8 mouse cellular contexts compared by ENCODE assay signal in genomic region chr16:4541033-4541432, GRCm38 (mm10). TPM values are rescaled to one million over a fixed set of nuclear protein-coding genes. Genes with fewer than 3 reads are reported as not detected.
DNase-seq lines count a peak whose midpoint lies in the region; ATAC-seq and TF ChIP-seq lines count a peak whose summit lies in the region.

No protein-coding gene starts in this region.

- DNase-seq in lung, embryonic 14.5 days = no peak
- no peak for DNase-seq in lung, postnatal 4 days
- no peak for DNase-seq in limb, embryonic 11.5 days (ENCODE audit: low spot score)
- no peak for DNase-seq in left cerebral cortex, adult 8-10 months (ENCODE audit: low spot score in 2 of 2)
- no peak for DNase-seq in layer of hippocampus, postnatal 10 days (ENCODE audit: low spot score in 2 of 2)
- DNase-seq in gastrocnemius, postnatal 10 days = no peak

- TF ChIP-seq POLR2A in embryonic fibroblast, embryonic 13.5 days (IDR thresholded peaks at IDR 0.05; ENCODE audit: low read depth, low read length) = no peak

- TF ChIP-seq CTCF in lung, embryonic 14.5 days (IDR thresholded peaks at IDR 0.05; ENCODE audit: low read depth) = no peak
- TF ChIP-seq CTCF in embryonic fibroblast, embryonic 13.5 days (IDR thresholded peaks at IDR 0.05; ENCODE audit: borderline replicate concordance, insufficient read depth, low read length) = no peak

- 0 out of 2 replicates have a peak, but pooled peaks have one; percentile 1 for ATAC-seq in lung, embryonic 14.5 days (ENCODE audit: insufficient read depth)
- ATAC-seq in limb, embryonic 11.5 days (ENCODE audit: insufficient number of reproducible peaks, low FRiP score, low TSS enrichment, low read depth) = no peak
- ATAC-seq in neural tube, embryonic 14.5 days (ENCODE audit: low read depth) = no peak

- 49% methylated on average over 4 of the region's 4 CpGs for WGBS in lung, embryonic 14.5 days
- 64% methylated on average over 4 of the region's 4 CpGs for WGBS in limb, embryonic 11.5 days
- 62% methylated on average over 4 of the region's 4 CpGs for WGBS in neural tube, embryonic 14.5 days

- H3K9me3 ChIP-seq in lung, embryonic 14.5 days (ENCODE audit: low read depth, low read length) = no peaks in the 10 kb centered on the region
- no peaks in the 10 kb centered on the region for H3K9me3 ChIP-seq in limb, embryonic 11.5 days (ENCODE audit: control insufficient read depth, low read length)
- no peaks in the 10 kb centered on the region for H3K9me3 ChIP-seq in neural tube, embryonic 14.5 days (ENCODE audit: control insufficient read depth, low read length)

- H3K4me1 ChIP-seq in lung, embryonic 14.5 days (ENCODE audit: insufficient read depth) = no peaks in the 10 kb centered on the region
- peaks cover 4% of the 10 kb centered on the region; the same call in 1 of the 2 replicates for H3K4me1 ChIP-seq in embryonic fibroblast, embryonic 13.5 days (ENCODE audit: control insufficient read depth, insufficient read depth, low read length)
- no peaks in the 10 kb centered on the region for H3K4me1 ChIP-seq in limb, embryonic 11.5 days (ENCODE audit: control insufficient read depth, insufficient read depth, low read length)
- no peaks in the 10 kb centered on the region; the same call in 1 of the 2 replicates for H3K4me1 ChIP-seq in neural tube, embryonic 14.5 days (ENCODE audit: control insufficient read depth, insufficient read depth, low read length)

- peaks cover 17% of the 10 kb centered on the region; the same call in 1 of the 2 replicates for H3K36me3 ChIP-seq in lung, embryonic 14.5 days (ENCODE audit: insufficient read depth)
- peaks cover 6% of the 10 kb centered on the region; the same call in 1 of the 2 replicates for H3K36me3 ChIP-seq in limb, embryonic 11.5 days (ENCODE audit: control insufficient read depth, insufficient read depth, low read length)
- no peaks in the 10 kb centered on the region for H3K36me3 ChIP-seq in neural tube, embryonic 14.5 days (ENCODE audit: control insufficient read depth, insufficient read depth, low read length)

- H3K9ac ChIP-seq in lung, embryonic 14.5 days = peak overlapping the region; percentile 57
- no peak overlapping the region; the same call in 1 of the 2 replicates for H3K9ac ChIP-seq in limb, embryonic 11.5 days (ENCODE audit: low read length)
- H3K9ac ChIP-seq in neural tube, embryonic 14.5 days (replicated peaks; ENCODE audit: low read depth, low read length) = peak overlapping the region; percentile 46; the same call in 1 of the 2 replicates

- peak overlapping the region; percentile 49 for H3K4me3 ChIP-seq in lung, embryonic 14.5 days (ENCODE audit: low read depth, low read length)
- peak overlapping the region; percentile 53 for H3K4me3 ChIP-seq in embryonic fibroblast, embryonic 13.5 days (ENCODE audit: insufficient read depth, low read length)
- H3K4me3 ChIP-seq in limb, embryonic 11.5 days (ENCODE audit: low read depth, low read length) = peak overlapping the region; percentile 45
- H3K4me3 ChIP-seq in neural tube, embryonic 14.5 days (ENCODE audit: low read depth, low read length) = peak overlapping the region; percentile 45

- no peak overlapping the region for H3K27ac ChIP-seq in lung, embryonic 14.5 days (ENCODE audit: low read depth)
- no peak overlapping the region for H3K27ac ChIP-seq in embryonic fibroblast, embryonic 13.5 days (ENCODE audit: insufficient read depth, low read length)
- no peak overlapping the region for H3K27ac ChIP-seq in limb, embryonic 11.5 days (replicated peaks; ENCODE audit: low read depth, low read length)
- no peak overlapping the region for H3K27ac ChIP-seq in neural tube, embryonic 14.5 days (ENCODE audit: low read depth, low read length)

- peak overlapping the region; percentile 64 for H3K4me2 ChIP-seq in lung, embryonic 14.5 days
- peak overlapping the region; percentile 40 for H3K4me2 ChIP-seq in limb, embryonic 11.5 days (ENCODE audit: low read depth, severe bottlenecking)
- peak overlapping the region; percentile 52 for H3K4me2 ChIP-seq in neural tube, embryonic 14.5 days (ENCODE audit: low read depth, low read length)

- H3K27me3 ChIP-seq in lung, embryonic 14.5 days (ENCODE audit: insufficient read depth, low read length) = no peaks in the 10 kb centered on the region
- no peaks in the 10 kb centered on the region for H3K27me3 ChIP-seq in limb, embryonic 11.5 days (ENCODE audit: control insufficient read depth, insufficient read depth, low read length)
- no peaks in the 10 kb centered on the region for H3K27me3 ChIP-seq in neural tube, embryonic 14.5 days (ENCODE audit: control insufficient read depth, insufficient read depth, low read length)

RNA-seq across cellular contexts. Expression of gene Srl, which starts 0.6 kb away (rescaled TPM):
- 18.4 and 20.7 TPM in 2 replicates for polyA plus RNA-seq in lung, embryonic 14.5 days (2014; fragmentation: Nextera tagmentation; extraction: Ambion mirVana)
- polyA plus RNA-seq in embryonic fibroblast, embryonic 13.5 days (2011; ENCODE audit: insufficient read length, low read depth, missing spikeins) = 3.9 and 5.9 TPM in 2 replicates
- polyA plus RNA-seq in limb, embryonic 11.5 days (2014; fragmentation: Nextera tagmentation; extraction: Ambion mirVana) = 29.7 and 31.8 TPM in 2 replicates
- 22.7 and 30.7 TPM in 2 replicates for polyA plus RNA-seq in neural tube, embryonic 14.5 days (2014; fragmentation: Nextera tagmentation; extraction: Ambion mirVana)
- 1 to 10 TPM; 3.6 to 7.4 (median 5.1) TPM for total RNA-seq in left cerebral cortex, adult 8-10 months (2022)
- 10 to 100 TPM; 25.4 to 25.7 TPM for total RNA-seq in layer of hippocampus, postnatal 10 days (2021)
- 1,000 to 10,000 TPM; 1,275 to 1,445 TPM for total RNA-seq in gastrocnemius, postnatal 10 days (2021)

RNA-seq across cellular contexts. Expression of gene Tfap4, which starts 18.6 kb away (rescaled TPM):
- 23.0 and 24.1 TPM in 2 replicates for polyA plus RNA-seq in lung, embryonic 14.5 days (2014; fragmentation: Nextera tagmentation; extraction: Ambion mirVana)
- 3.4 and 6.9 TPM in 2 replicates for polyA plus RNA-seq in embryonic fibroblast, embryonic 13.5 days (2011; ENCODE audit: insufficient read length, low read depth, missing spikeins)
- polyA plus RNA-seq in limb, embryonic 11.5 days (2014; fragmentation: Nextera tagmentation; extraction: Ambion mirVana) = 34.7 and 35.3 TPM in 2 replicates
- polyA plus RNA-seq in neural tube, embryonic 14.5 days (2014; fragmentation: Nextera tagmentation; extraction: Ambion mirVana) = 7.2 and 7.8 TPM in 2 replicates
- total RNA-seq in left cerebral cortex, adult 8-10 months (2022) = 1 to 10 TPM; 5.5 to 8.1 (median 6.9) TPM
- total RNA-seq in layer of hippocampus, postnatal 10 days (2021) = 1 to 10 TPM; 4.2 to 4.3 TPM
- 1 to 10 TPM; 6.6 to 6.9 TPM for total RNA-seq in gastrocnemius, postnatal 10 days (2021)

RNA-seq across cellular contexts. Expression of gene Glis2, which starts 53.5 kb away (rescaled TPM):
- polyA plus RNA-seq in lung, embryonic 14.5 days (2014; fragmentation: Nextera tagmentation; extraction: Ambion mirVana) = 24.4 and 29.2 TPM in 2 replicates
- polyA plus RNA-seq in embryonic fibroblast, embryonic 13.5 days (2011; ENCODE audit: insufficient read length, low read depth, missing spikeins) = 52.2 and 64.0 TPM in 2 replicates
- polyA plus RNA-seq in limb, embryonic 11.5 days (2014; fragmentation: Nextera tagmentation; extraction: Ambion mirVana) = 26.2 and 27.4 TPM in 2 replicates
- polyA plus RNA-seq in neural tube, embryonic 14.5 days (2014; fragmentation: Nextera tagmentation; extraction: Ambion mirVana) = 13.2 and 20.3 TPM in 2 replicates
- 10 to 100 TPM; 11.1 to 20.7 (median 16.6) TPM for total RNA-seq in left cerebral cortex, adult 8-10 months (2022)
- 10 to 100 TPM; 23.8 to 26.5 TPM for total RNA-seq in layer of hippocampus, postnatal 10 days (2021)
- 10 to 100 TPM; 22.2 to 32.3 TPM for total RNA-seq in gastrocnemius, postnatal 10 days (2021)
